Mouse (Mus musculus) embryonic facial prominence, embryonic 10.5 days (tissue): ENCODE results near the gene Akt3. TPM values are rescaled to one million over a fixed set of nuclear protein-coding genes. Genes with fewer than 3 reads are reported as not detected.

Source experiments
- DNase-seq: peaks from one replicate; pipeline ENCODE4 v3.0.0-alpha.2; 2017; ENCODE audit warnings: low spot score
- H3K27ac ChIP-seq: fragments of 300-500 bp; sonication (generic); replicated peaks from 2 replicates; pipeline ENCODE4 v1.5.1; 2016; ENCODE audit warnings: mild to moderate bottlenecking
- H3K27me3 ChIP-seq: fragments of 300-500 bp; sonication (generic); replicated peaks from 2 replicates; pipeline ENCODE4 v1.6.1; 2016; ENCODE audit warnings: low read depth, mild to moderate bottlenecking; ENCODE audit not compliant: poor library complexity, severe bottlenecking
- H3K36me3 ChIP-seq: fragments of 300-500 bp; sonication (generic); replicated peaks from 2 replicates; pipeline ENCODE4 v1.6.1; 2016; ENCODE audit warnings: mild to moderate bottlenecking, moderate library complexity
- H3K4me1 ChIP-seq: fragments of 300-500 bp; sonication (generic); 2 replicates; pipeline ENCODE4 v1.6.1; 2016
- H3K4me3 ChIP-seq: fragments of 300-500 bp; sonication (generic); 2 replicates; pipeline ENCODE4 v1.5.1; 2016; ENCODE audit warnings: mild to moderate bottlenecking, moderate library complexity
- H3K9me3 ChIP-seq: fragments of 300-500 bp; sonication (generic); 2 replicates; pipeline ENCODE4 v1.6.1; 2016; ENCODE audit warnings: mild to moderate bottlenecking
- WGBS: fragments of 180-500 bp; shearing (Covaris S2); methylation state at CpG from one replicate; pipeline ENCODE4 v1.1.7; 2016; 5-methylcytosine and 5-hydroxymethylcytosine counted together
- polyA plus RNA-seq: library from polyadenylated mRNA; unstranded; fragments of >200 nt; fragmentation: Nextera tagmentation; extraction: Ambion mirVana; gene quantifications from 2 replicates; pipeline ENCODE4 v1.2.1, GENCODE M21; 2016

The Akt3 gene
- polyA plus RNA-seq, 1 experiment from 2014 or later = 9.7 TPM

DNA sequence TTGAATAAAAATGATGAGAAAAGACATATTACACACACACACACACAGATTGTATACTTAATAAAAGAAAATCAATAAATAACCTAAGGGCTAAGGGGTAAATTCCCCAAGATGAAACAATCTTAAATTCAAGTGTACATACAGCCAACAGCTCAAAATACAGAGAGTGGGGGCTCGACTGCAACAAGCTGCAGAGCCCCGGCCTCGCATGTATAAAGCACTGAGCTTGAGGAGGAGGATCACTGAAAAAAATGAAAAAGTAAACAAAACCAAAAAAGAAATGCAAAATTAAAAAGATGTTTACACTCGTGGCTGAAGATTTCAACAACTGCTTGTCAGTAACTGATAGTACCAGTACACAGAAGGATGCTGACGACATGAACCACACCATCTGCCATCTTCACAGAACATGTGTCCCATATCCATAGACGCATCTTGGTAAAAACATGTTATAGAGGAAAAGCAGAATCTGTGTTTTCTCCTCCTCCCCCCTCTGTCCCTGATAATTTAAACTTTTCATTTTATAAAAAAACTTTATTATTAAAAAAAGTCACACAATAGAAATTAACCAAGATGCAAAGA is 218.8 kb downstream of the Akt3 start:
- DNase-seq = no peak

GRCm38 (mm10) chr1:177038383-177038782 is 219.6 kb downstream of the Akt3 start:
- Histone ChIP-seq H3K4me3 (no peak overlapping the region), H3K4me1 (no peaks in the 10 kb centered on the region), H3K9me3 (no peaks in the 10 kb centered on the region), H3K27ac (no peak overlapping the region), H3K27me3 (no peaks in the 10 kb centered on the region), H3K36me3 (peaks cover 8% of the 10 kb centered on the region; the same call in 1 of the 2 replicates)
- DNase-seq = no peak
- WGBS = 65% methylated on average over 2 of the region's 2 CpGs

More for the DNA sequence above, 218.8 kb downstream of the Akt3 start:
- H3K27me3 ChIP-seq = no peaks in the 10 kb centered on the region
- no peak overlapping the region for H3K4me3 ChIP-seq
- peaks cover 6% of the 10 kb centered on the region; the same call in 1 of the 2 replicates for H3K36me3 ChIP-seq
- H3K9me3 ChIP-seq = no peaks in the 10 kb centered on the region
- H3K4me1 ChIP-seq = no peaks in the 10 kb centered on the region
- no peak overlapping the region for H3K27ac ChIP-seq
- 86% methylated on average over 6 of the region's 6 CpGs for WGBS

DNA sequence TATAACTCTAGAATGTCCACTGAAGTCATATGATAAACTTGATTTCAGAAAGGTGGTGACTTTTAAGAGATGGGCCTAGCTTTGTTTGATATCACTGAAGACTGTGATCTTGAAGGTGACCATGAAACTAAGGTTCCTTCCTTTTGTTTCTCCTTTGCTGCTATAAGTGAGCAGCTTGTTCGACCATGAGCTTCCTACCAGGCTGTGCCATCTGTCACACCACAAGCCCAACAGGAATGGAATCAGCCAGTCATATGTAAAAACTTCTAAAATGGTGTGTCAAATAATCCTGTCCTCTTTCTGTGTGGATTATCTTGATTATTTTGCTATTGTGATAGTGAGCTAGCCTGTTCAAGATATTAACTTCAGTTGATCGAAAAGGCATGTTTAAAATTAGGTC is 222.5 kb downstream of the Akt3 start:
- no peaks in the 10 kb centered on the region for H3K9me3 ChIP-seq
- H3K4me3 ChIP-seq = no peak overlapping the region
- no peak for DNase-seq
- H3K27ac ChIP-seq = no peak overlapping the region
- WGBS = 90% methylated on average over 2 of the region's 2 CpGs
- no peaks in the 10 kb centered on the region for H3K27me3 ChIP-seq
- peaks cover 12% of the 10 kb centered on the region for H3K36me3 ChIP-seq
- H3K4me1 ChIP-seq = no peaks in the 10 kb centered on the region

GRCm38 (mm10) chr1:177032233-177032632 is 225.8 kb downstream of the Akt3 start:
- Histone ChIP-seq H3K4me3 (no peak overlapping the region), H3K9me3 (no peaks in the 10 kb centered on the region), H3K4me1 (no peaks in the 10 kb centered on the region), H3K27me3 (no peaks in the 10 kb centered on the region), H3K36me3 (peaks cover 16% of the 10 kb centered on the region), H3K27ac (no peak overlapping the region)
- WGBS = 44% methylated on average over 1 of the region's 1 CpGs
- DNase-seq = no peak

DNA sequence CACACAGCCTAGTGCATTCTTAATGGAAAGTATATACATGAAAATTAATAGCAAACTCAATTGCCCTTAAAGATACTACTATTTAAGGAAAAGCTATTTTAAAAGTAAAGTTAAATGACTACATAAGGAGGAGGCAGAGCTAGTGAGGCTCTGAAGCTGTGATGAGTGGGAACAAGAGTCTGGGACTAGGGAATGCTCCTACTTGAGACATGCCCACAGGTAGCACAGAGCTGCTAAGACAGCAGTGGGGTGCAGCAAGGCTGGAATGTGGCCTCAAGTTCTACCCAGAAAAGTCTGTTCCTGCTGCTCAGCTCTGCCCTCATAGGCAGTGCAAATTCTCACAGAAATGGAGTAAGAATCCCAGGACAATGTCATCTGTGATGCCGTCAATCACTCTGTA is 226.8 kb downstream of the Akt3 start:
- WGBS = 95% methylated on average over 1 of the region's 1 CpGs
- DNase-seq = no peak

DNA sequence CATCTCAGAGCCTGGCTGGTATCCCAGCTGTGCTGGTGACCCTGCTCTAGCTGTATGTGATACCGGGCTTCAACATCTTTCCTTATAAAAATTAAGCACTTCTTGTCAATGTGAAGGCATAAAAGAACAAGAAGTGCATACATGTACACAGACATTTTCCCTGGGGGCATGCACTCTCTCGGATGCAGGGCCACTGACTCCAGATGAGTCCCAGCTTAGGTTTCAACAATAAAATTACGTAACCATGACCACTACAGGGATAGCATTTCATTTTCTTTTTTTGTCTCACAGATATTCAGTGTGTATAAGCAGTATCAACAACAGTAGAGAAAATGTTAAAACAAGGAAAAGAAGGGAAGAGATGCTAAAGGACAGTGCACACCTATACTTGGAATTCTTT is 227.3 kb downstream of the Akt3 start:
- H3K4me3 ChIP-seq = no peak overlapping the region
- H3K36me3 ChIP-seq = peaks cover 18% of the 10 kb centered on the region
- H3K27ac ChIP-seq = no peak overlapping the region
- no peaks in the 10 kb centered on the region for H3K4me1 ChIP-seq
- DNase-seq = no peak
- no peaks in the 10 kb centered on the region for H3K9me3 ChIP-seq
- 67% methylated on average over 3 of the region's 3 CpGs for WGBS
- no peaks in the 10 kb centered on the region for H3K27me3 ChIP-seq

More for the DNA sequence above, 226.8 kb downstream of the Akt3 start:
- Histone ChIP-seq H3K4me3 (no peak overlapping the region), H3K27ac (no peak overlapping the region), H3K36me3 (peaks cover 17% of the 10 kb centered on the region), H3K27me3 (no peaks in the 10 kb centered on the region), H3K9me3 (no peaks in the 10 kb centered on the region), H3K4me1 (no peaks in the 10 kb centered on the region)

DNA sequence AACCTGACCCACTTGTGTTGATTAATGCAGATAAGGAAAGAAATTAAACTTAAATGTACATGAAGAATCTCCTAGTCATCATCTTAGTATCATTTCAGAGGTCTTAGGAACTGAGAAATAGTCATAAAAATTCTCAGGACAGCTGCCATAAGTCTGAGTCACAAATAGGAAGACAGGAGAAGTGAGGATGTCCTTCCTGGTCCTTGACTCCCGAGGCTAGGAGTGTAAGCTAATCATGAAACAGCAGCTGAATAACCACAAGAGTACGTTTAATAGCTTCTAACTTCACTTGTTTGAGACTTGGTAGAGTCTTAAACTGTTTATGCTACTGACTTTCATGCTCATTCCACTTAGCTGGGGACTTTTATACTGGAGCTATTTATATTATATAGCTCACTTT is 229.0 kb downstream of the Akt3 start:
- no peaks in the 10 kb centered on the region for H3K4me1 ChIP-seq
- H3K27ac ChIP-seq = no peak overlapping the region
- peaks cover 19% of the 10 kb centered on the region for H3K36me3 ChIP-seq
- no peak overlapping the region for H3K4me3 ChIP-seq
- no peaks in the 10 kb centered on the region for H3K27me3 ChIP-seq
- WGBS = 81% methylated on average over 2 of the region's 2 CpGs
- H3K9me3 ChIP-seq = no peaks in the 10 kb centered on the region
- DNase-seq = no peak

GRCm38 (mm10) chr1:177027706-177028105 is 230.3 kb downstream of the Akt3 start:
- Histone ChIP-seq H3K4me1 (no peaks in the 10 kb centered on the region), H3K27ac (no peak overlapping the region), H3K4me3 (no peak overlapping the region), H3K9me3 (no peaks in the 10 kb centered on the region), H3K27me3 (no peaks in the 10 kb centered on the region), H3K36me3 (peaks cover 32% of the 10 kb centered on the region)
- no peak for DNase-seq
- 91% methylated on average over 3 of the region's 3 CpGs for WGBS

DNA sequence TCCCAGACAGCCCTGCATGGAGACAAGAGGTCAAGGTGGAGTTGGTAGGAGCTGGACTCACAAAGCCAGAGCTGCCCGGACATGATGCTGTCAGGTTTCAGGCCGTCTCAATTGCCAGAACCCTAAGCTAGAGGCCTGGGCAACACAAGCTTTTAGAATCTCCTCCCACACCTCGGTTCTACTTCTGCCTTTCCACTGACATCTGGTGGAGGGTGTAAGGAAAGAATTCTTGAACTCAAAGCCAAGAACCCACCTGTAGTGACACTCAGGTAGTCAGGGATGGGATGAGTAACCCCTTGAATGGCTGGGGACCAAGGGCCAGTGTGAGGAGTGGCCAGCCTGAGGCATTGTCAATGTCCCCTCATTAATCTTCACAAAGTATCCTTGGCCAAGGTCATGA is 235.3 kb downstream of the Akt3 start:
- Histone ChIP-seq H3K4me3 (no peak overlapping the region), H3K9me3 (no peaks in the 10 kb centered on the region), H3K36me3 (peaks cover 31% of the 10 kb centered on the region), H3K4me1 (0 out of 2 replicates have a peak, but pooled peaks cover 13% of the 10 kb centered on the region), H3K27me3 (no peaks in the 10 kb centered on the region), H3K27ac (no peak overlapping the region)
- WGBS = 79% methylated on average over 3 of the region's 3 CpGs
- no peak for DNase-seq

DNA sequence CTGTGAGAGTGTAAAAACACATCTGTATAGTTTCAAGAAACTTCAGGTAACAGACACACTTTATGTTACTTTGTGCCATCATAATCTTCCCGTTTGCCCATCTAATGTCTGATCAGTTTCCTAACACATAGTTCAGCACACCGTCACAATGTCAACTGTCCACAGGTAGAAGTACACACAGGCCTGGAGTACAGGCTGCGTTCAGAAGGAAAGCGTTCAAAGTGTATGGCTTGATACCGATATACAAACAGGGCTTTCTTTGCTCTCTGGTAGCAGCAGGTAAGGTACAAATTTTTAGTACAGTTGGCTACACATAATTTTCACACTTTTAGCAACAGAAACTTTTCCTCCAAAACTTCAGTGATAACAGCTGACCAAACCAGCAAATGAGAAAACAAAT is 238.3 kb downstream of the Akt3 start:
- Histone ChIP-seq H3K9me3 (no peaks in the 10 kb centered on the region), H3K36me3 (peaks cover 23% of the 10 kb centered on the region), H3K27me3 (no peaks in the 10 kb centered on the region), H3K4me1 (peaks cover 31% of the 10 kb centered on the region), H3K4me3 (no peak overlapping the region), H3K27ac (no peak overlapping the region)
- 94% methylated on average over 5 of the region's 5 CpGs for WGBS
- DNase-seq = no peak

GRCm38 (mm10) chr1:177018750-177019149 is 239.3 kb downstream of the Akt3 start:
- no peaks in the 10 kb centered on the region for H3K27me3 ChIP-seq
- peaks cover 17% of the 10 kb centered on the region for H3K36me3 ChIP-seq
- H3K27ac ChIP-seq = no peak overlapping the region
- no peak for DNase-seq
- peaks cover 40% of the 10 kb centered on the region for H3K4me1 ChIP-seq
- no peaks in the 10 kb centered on the region for H3K9me3 ChIP-seq
- 72% methylated on average over 1 of the region's 1 CpGs for WGBS
- no peak overlapping the region for H3K4me3 ChIP-seq

GRCm38 (mm10) chr1:177016729-177017128 is 241.3 kb downstream of the Akt3 start:
- Histone ChIP-seq H3K36me3 (0 out of 2 replicates have a peak, but pooled peaks cover 3% of the 10 kb centered on the region), H3K27ac (no peak overlapping the region), H3K4me1 (peaks cover 59% of the 10 kb centered on the region), H3K9me3 (no peaks in the 10 kb centered on the region), H3K27me3 (no peaks in the 10 kb centered on the region), H3K4me3 (no peak overlapping the region)
- DNase-seq = no peak
- 94% methylated on average over 2 of the region's 2 CpGs for WGBS

- Histone ChIP-seq H3K4me3 (no peak overlapping the region), H3K9me3 (no peaks in the 10 kb centered on the region), H3K27me3 (no peaks in the 10 kb centered on the region), H3K27ac (no peak overlapping the region), H3K4me1 (peaks cover 67% of the 10 kb centered on the region), H3K36me3 (0 out of 2 replicates have a peak, but pooled peaks cover 3% of the 10 kb centered on the region)
- no peak for DNase-seq
- 67% methylated on average over 3 of the region's 3 CpGs for WGBS
Measured at GRCm38 (mm10) chr1:177015917-177016316, 242.1 kb downstream of the Akt3 start.
